Mouse (Mus musculus) neural tube, postnatal 0 days (tissue): Measurements from ENCODE around the gene Zfp105. TPM values are rescaled to one million over a fixed set of nuclear protein-coding genes. Genes with fewer than 3 reads are reported as not detected.

ENCODE experiments used
- polyA plus RNA-seq: library from polyadenylated mRNA; unstranded; fragments of >200 nt; fragmentation: Nextera tagmentation; extraction: Ambion mirVana; gene quantifications from 2 replicates; pipeline ENCODE4 v1.2.1, GENCODE M21; 2015

The Zfp105 gene
- 11.3 and 12.9 TPM in 2 replicates for polyA plus RNA-seq

GRCm38 (mm10) chr9:122922936-122923381 is at the start of gene Zfp105:
Zfp105 (plus strand) TSS chr9:122923072.

DNA sequence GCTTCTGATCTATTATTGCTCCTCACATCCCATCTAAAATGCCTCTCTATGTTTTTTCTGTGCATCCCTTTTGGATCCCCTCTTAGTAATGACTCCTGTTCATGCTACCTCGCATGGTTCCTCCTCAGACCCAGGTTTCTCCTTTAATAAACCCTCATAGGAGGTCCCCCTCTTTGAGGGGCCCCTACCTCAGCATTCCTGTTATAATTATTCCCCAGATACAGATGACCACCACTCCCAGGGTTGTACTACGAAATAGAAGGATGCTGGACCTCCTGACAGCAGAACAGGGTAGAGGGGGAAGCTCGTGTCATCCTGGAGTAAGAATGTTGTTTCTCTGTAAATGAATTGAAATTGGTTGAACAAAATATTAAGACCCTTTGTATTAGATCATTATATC is 37.5 kb upstream of the Zfp105 start, which contains the start of gene Zkscan7:
Gene Zkscan7 (plus strand): TSS at position 301 of the 400 bp plus-strand sequence.

GRCm38 (mm10) chr9:122950643-122951475 is 28.0 kb downstream of the Zfp105 start, which contains the start of the genes 1110059G10Rik and Kif15:
1110059G10Rik (minus strand) TSS chr9:122951000.
Kif15 (plus strand) TSS chr9:122951046.

Other genes with a start within 250 kb of the Zfp105 start
- gene Topaz1, start 175.7 kb upstream of the Zfp105 start, polyA plus RNA-seq: not detected in 2 replicates
- gene Tcaim, start 117.5 kb upstream of the Zfp105 start, polyA plus RNA-seq: 8.4 and 11.4 TPM in 2 replicates
- gene Gm35549, start 79.0 kb upstream of the Zfp105 start, polyA plus RNA-seq: 0.56 TPM in 1 of 2 replicates, not detected in the other
- gene Zfp445, start 57.1 kb upstream of the Zfp105 start, polyA plus RNA-seq: 46.2 and 54.1 TPM in 2 replicates
- gene Zkscan7, start 37.4 kb upstream of the Zfp105 start, polyA plus RNA-seq: 1.6 and 2.0 TPM in 2 replicates
- 28.7 and 30.1 TPM in 2 replicates for gene 1110059G10Rik, start 27.9 kb downstream of the Zfp105 start, polyA plus RNA-seq
- gene Kif15, start 28.0 kb downstream of the Zfp105 start, polyA plus RNA-seq: 5.4 and 5.5 TPM in 2 replicates
- 36.6 and 38.3 TPM in 2 replicates for gene Tmem42, start 98.3 kb downstream of the Zfp105 start, polyA plus RNA-seq
- 0.65 and 0.67 TPM in 2 replicates for gene Tgm4, start 111.7 kb downstream of the Zfp105 start, polyA plus RNA-seq
- 82.0 and 82.7 TPM in 2 replicates for gene Zdhhc3, start 190.1 kb downstream of the Zfp105 start, polyA plus RNA-seq
- gene Exosc7, start 190.1 kb downstream of the Zfp105 start, polyA plus RNA-seq: 65.5 and 69.0 TPM in 2 replicates
- 10.6 and 10.8 TPM in 2 replicates for gene Clec3b, start 227.9 kb downstream of the Zfp105 start, polyA plus RNA-seq